Mouse (Mus musculus) olfactory bulb, adult 2 months (tissue): ENCODE data around the gene Cables2. TPM values are rescaled to one million over a fixed set of nuclear protein-coding genes. Genes with fewer than 3 reads are reported as not detected.

ENCODE experiments used
- H3K27ac ChIP-seq: fragments of 200-500 bp; 2 replicates; pipeline ENCODE4 v1.5.1; 2012; ENCODE audit warnings: low read depth, low read length; ENCODE audit not compliant: insufficient read depth
- H3K4me1 ChIP-seq: fragments of 200-500 bp; 2 replicates; pipeline ENCODE4 v1.6.1; 2012; ENCODE audit warnings: low read length; ENCODE audit not compliant: control insufficient read depth, insufficient read depth
- H3K4me3 ChIP-seq: fragments of 200-500 bp; 2 replicates; pipeline ENCODE4 v1.5.1; 2012; ENCODE audit warnings: mild to moderate bottlenecking, low read depth, low read length, moderate library complexity; ENCODE audit not compliant: insufficient read depth
- CTCF ChIP-seq: fragments of 200-500 bp; IDR thresholded peaks from 2 replicates; pipeline ENCODE4 v1.5.1; 2012; ENCODE audit warnings: low read depth, mild to moderate bottlenecking, low read length, moderate library complexity; ENCODE audit not compliant: insufficient read depth
- POLR2A ChIP-seq: fragments of 200-500 bp; IDR thresholded peaks from 2 replicates; pipeline ENCODE4 v1.6.1; 2012; ENCODE audit warnings: mild to moderate bottlenecking, low read depth, low read length, moderate library complexity; ENCODE audit not compliant: insufficient read depth
- WGBS: fragments of 180-500 bp; shearing (Covaris S2); methylation state at CpG from one replicate; pipeline ENCODE4 v1.1.7; 2018; 5-methylcytosine and 5-hydroxymethylcytosine counted together
- polyA plus RNA-seq: library from polyadenylated mRNA; stranded (reverse); fragments of >200 nt; gene quantifications from 2 replicates; pipeline ENCODE4 v1.2.4, GENCODE M21; 2012; ENCODE audit warnings: low replicate concordance; ENCODE audit not compliant: missing spikeins, insufficient read depth, insufficient read length

The Cables2 gene
- polyA plus RNA-seq, 1 experiment, result not detected

DNA sequence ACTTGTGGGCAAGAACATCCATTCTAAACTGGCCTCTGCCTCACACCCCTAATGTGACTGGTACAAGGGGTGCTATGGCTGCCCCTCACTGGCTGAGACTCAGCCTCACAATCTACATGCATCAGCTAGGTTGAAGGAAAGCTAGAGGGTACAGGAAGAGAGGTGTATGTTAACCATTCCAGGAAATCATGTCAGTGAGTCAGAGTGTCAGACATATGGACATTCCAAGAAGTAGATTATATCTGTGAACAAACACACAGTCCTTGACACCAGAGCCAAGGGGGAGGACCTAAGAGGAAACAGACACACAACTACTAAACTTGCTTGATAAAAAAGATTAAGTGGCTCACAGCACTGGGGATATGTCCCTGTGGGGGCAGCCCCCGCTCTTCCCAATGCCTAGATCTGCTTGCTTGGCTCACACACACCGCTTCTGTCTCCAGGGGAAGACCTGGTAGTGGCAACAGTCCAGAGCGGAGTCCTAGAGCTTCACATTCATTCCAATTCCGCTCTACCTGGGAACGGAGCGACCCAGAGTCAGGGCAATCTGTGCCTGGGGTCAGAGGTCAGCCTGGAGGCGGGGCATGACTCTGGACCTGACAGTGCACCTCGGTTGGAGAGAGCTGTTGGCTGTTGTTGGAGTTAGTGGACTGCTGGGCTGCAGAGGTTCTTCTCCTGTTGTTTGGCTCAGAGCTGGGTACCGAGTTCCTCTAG is 24.2 kb downstream of the Cables2 start:
- 74% methylated on average over 9 of the region's 9 CpGs for WGBS
- H3K4me3 ChIP-seq, result no peak overlapping the region
- H3K27ac ChIP-seq, result no peak overlapping the region
- TF ChIP-seq CTCF, result no peak
- H3K4me1 ChIP-seq, result peaks cover 8% of the 10 kb centered on the region

DNA sequence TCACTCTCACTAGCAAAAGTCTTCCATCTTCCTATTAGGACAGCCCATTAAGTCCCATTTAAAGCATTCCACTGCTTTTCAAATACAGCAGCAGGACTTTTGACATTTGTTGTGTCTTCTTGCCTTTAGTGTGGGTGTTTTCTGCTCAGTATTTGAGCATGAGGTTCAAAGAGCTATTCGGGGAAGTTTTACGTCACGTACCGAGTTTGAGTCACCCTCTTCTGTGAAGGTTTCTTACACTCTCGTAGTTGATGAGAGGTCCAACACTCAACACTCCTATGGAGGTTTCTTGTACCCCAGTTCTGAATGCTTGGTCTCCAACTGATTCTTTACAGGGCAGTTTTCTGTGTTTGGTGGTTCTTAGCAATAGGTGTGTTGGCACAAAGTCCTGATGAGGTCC is 25.4 kb downstream of the Cables2 start:
- no peak overlapping the region for H3K27ac ChIP-seq
- WGBS, result 60% methylated on average over 5 of the region's 5 CpGs
- H3K4me1 ChIP-seq, result peaks cover 8% of the 10 kb centered on the region
- H3K4me3 ChIP-seq, result no peak overlapping the region
- TF ChIP-seq POLR2A, result no peak
- TF ChIP-seq CTCF, result no peak

DNA sequence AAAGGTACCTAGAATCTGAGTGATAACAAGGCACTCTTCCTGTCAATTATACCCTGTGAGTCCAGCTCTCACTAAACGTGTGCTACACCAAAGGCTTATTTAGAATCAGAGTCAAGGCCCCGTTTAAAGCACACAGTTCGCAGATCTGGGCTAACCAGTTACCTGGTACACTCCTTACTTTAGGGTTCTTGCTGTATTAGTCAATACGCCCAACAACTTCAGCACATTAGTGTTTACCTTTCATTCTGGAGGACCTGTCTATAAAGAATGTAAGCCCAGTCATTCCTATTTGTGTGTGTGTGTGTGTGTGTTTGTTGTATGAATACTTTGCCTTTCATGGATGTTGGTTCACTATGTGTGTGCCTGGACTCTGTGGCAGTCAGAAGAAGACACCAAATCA is 30.2 kb downstream of the Cables2 start:
- H3K4me1 ChIP-seq, result 0 out of 2 replicates have a peak, but pooled peaks cover under 1% of the 10 kb centered on the region
- H3K27ac ChIP-seq, result no peak overlapping the region
- no peak overlapping the region for H3K4me3 ChIP-seq
- WGBS, result 91% methylated on average over 4 of the region's 4 CpGs
- no peak for TF ChIP-seq CTCF
- TF ChIP-seq POLR2A, result no peak

DNA sequence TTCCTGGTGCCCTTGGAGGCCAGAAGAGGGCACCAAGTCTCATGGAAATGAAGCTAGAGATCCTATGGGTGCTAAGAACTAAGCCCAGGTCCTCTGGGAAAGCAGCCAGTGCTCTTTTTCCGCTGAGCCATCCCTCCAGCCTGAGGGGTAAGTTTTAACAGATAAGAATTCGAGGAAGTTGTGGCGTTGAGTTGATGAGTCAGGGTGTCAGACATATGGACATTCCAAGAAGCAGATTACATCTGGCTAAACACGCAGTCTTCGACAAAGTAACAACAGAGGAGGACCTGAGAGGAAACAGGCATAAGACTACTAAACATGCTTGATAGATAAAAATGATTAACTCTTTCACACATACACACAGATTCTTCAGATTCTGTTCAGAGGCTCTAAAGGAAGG is 34.7 kb downstream of the Cables2 start:
- no peak overlapping the region for H3K4me3 ChIP-seq
- 88% methylated on average over 5 of the region's 5 CpGs for WGBS
- no peak overlapping the region for H3K27ac ChIP-seq
- TF ChIP-seq CTCF (no peak), POLR2A (no peak)
- no peaks in the 10 kb centered on the region for H3K4me1 ChIP-seq

DNA sequence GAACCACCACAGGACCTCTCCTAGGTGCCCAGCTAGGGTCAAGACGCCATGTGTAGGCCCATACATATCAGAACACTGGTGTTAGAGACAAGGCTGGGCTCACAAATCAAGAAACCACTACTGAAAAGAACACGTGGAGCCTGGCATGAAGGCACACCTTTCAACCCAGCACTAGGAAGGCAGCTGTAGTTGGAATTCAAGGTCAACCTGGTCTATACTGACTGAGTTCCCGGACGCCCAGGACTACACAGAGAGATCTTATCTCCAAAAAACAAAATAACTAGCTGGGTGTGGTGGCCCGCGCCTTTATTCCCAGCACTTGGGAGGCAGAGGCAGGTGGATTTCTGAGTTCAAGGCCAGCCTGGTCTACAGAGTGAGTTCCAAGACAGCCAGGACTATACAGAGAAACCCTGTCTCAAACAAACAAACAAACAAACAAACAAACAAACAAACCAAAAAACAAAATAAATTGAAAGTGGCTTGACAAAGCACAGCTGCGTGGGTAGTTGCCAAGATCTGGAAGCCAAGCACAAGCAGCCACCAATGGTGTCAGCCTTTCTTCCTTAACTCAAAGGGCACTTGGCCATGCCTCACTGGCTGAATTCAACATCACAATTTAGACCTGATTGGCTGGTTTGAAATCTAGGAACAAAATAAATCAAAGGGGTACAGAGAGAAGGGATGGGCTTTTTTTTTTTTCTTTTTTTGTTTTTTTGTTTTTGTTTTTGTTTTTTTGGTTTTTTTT is 35.5 kb downstream of the Cables2 start:
- 93% methylated on average over 7 of the region's 7 CpGs for WGBS
- TF ChIP-seq POLR2A (no peak), CTCF (no peak)
- no peak overlapping the region for H3K4me3 ChIP-seq
- H3K27ac ChIP-seq, result no peak overlapping the region
- H3K4me1 ChIP-seq, result no peaks in the 10 kb centered on the region

DNA sequence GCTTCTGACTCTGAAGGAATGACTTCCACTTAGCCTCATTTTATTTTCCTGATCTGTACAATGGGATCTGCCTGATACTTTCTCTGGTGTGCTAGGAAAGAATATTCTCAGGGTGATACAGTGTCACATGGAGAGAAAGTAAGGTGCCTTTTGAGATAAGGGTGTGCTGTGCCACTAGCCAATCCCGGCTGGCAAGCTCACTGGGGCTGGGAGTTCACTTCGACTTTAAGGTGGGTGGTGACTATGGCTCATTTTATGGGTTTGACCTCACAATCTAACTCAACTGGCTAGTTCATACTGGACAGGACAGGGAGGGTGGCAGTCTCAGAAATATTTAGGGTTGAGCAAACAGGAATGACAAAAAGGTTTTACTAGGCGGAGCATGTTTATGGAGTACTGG is 36.4 kb downstream of the Cables2 start:
- H3K4me3 ChIP-seq, result no peak overlapping the region
- TF ChIP-seq CTCF (no peak), POLR2A (no peak)
- H3K27ac ChIP-seq, result no peak overlapping the region
- H3K4me1 ChIP-seq, result no peaks in the 10 kb centered on the region
- WGBS, result 93% methylated on average over 3 of the region's 3 CpGs

DNA sequence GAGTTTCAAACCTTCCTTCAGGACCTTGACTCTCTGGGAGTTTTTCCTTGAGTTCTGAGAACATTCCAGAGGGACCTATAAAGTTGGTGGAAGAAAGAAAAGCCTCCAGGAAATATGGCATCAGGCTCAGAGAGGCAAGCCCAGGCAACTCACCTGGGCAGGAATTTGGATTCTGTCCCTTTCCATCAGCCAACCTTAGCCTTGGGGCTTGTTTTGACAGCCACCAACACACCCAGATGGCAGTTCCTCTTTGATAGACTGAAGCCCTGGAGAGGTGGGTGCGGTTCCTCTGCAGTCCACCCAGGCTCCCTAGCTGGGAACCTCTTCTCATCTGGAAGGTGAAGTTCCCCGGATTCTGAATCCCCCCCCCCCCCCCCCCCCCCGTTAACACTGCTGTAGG is 36.8 kb downstream of the Cables2 start:
- Histone ChIP-seq H3K4me1 (no peaks in the 10 kb centered on the region), H3K27ac (no peak overlapping the region), H3K4me3 (no peak overlapping the region)
- TF ChIP-seq CTCF (no peak), POLR2A (no peak)
- WGBS, result 42% methylated on average over 3 of the region's 3 CpGs

DNA sequence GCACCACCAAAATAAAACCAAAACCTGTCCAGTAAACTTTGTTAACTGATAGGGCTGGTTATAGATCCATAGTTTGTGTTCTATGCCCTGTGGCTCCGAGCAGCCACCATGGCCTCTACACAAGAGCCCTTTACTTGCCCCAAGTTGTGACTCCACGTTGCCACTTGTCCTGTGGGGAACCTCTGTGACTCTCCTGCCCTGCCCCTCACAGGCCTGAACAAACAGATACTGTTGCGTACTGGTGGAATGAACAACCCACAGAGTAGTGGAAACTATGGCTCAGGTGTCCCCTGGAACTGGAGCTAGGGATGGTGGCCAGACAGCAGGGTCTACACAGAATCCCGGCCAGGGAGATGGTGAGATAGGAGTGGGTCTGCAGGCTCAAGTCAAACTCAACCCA is 37.5 kb downstream of the Cables2 start:
- no peak overlapping the region for H3K27ac ChIP-seq
- no peak overlapping the region for H3K4me3 ChIP-seq
- TF ChIP-seq CTCF (no peak), POLR2A (no peak)
- no peaks in the 10 kb centered on the region for H3K4me1 ChIP-seq
- 95% methylated on average over 4 of the region's 4 CpGs for WGBS

DNA sequence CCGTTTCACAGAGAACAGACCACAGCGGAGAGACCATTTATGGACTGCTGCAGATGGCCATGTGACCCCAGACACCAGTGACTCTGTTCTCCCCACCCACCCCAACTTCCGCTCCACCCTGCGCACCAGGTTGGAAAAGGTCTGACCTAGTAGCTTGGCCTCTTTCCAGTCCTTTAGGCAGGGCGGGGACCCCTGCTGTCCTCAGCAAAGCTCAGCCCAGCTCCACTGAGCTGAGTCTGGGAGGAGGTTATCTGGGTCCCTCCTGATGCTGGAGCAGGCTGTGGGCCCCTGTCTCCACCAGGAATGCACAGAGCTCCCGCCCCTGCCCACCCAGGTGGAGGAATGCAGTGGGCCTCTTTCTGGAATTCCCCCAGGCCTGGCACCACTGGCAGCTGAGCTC is 38.3 kb downstream of the Cables2 start:
- no peak overlapping the region for H3K4me3 ChIP-seq
- no peak overlapping the region for H3K27ac ChIP-seq
- H3K4me1 ChIP-seq, result no peaks in the 10 kb centered on the region
- TF ChIP-seq CTCF (no peak), POLR2A (no peak)
- 64% methylated on average over 6 of the region's 6 CpGs for WGBS

DNA sequence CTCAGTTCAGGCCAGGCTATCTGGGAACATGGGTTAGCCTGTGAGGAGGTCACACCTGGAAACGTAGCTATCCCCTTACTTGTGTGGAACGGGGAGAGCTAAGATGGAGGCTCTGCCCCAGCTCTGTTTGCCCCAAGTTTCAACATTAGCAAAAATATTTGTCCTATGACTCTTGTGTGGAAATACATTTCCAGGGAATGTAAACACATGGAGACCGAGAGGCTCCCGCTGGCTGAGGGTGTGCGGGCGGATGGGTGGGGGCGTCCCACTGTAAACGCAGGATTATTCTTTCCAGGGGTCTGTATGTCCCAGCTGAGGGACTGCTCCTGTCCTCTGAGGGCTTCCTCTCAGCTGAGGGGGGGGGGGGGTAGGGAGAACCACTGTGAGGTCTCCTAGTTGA is 38.9 kb downstream of the Cables2 start:
- no peaks in the 10 kb centered on the region for H3K4me1 ChIP-seq
- 93% methylated on average over 8 of the region's 8 CpGs for WGBS
- H3K27ac ChIP-seq, result no peak overlapping the region
- no peak for TF ChIP-seq CTCF
- no peak overlapping the region for H3K4me3 ChIP-seq
